Mouse (Mus musculus): Measurements from ENCODE around the gene Lrrc15.

Lrrc15 gene

GRCm38 (mm10) chr16:30244037-30244700 lies 38.9 kb downstream of the Lrrc15 start:
- in situ Hi-C loops (cut with MseI, MboI), result no loop called here

- in situ Hi-C loops (cut with MseI, MboI), result no loop called here
Observed at GRCm38 (mm10) chr16:30241623-30242022, 41.4 kb downstream of the Lrrc15 start.

- in situ Hi-C loops (cut with MseI, MboI), result loop anchor here in 1 of 2 experiments (10.0 kb wide), 1 partner anchor 504 kb away; no protein-coding TSS in a partner anchor
Observed at GRCm38 (mm10) chr16:30238791-30239190, 44.3 kb downstream of the Lrrc15 start.

- in situ Hi-C loops (cut with MseI, MboI), result loop anchor here in 1 of 2 experiments (10.0 kb wide), 1 partner anchor 501 kb away; no protein-coding TSS in a partner anchor
Observed at GRCm38 (mm10) chr16:30236091-30236699, 46.9 kb downstream of the Lrrc15 start.

GRCm38 (mm10) chr16:30235577-30235976 lies 47.5 kb downstream of the Lrrc15 start:
- in situ Hi-C loops (cut with MseI, MboI), result loop anchor here in 1 of 2 experiments (10.0 kb wide), 1 partner anchor 501 kb away; no protein-coding TSS in a partner anchor

- in situ Hi-C loops (cut with MseI, MboI), result loop anchor here in 1 of 2 experiments (10.0 kb wide), 1 partner anchor 500 kb away; no protein-coding TSS in a partner anchor
Observed at GRCm38 (mm10) chr16:30234636-30235546, 48.2 kb downstream of the Lrrc15 start.

- in situ Hi-C loops (cut with MseI, MboI), result loop anchor here in 1 of 2 experiments (10.0 kb wide), 1 partner anchor 499 kb away; no protein-coding TSS in a partner anchor
Observed at GRCm38 (mm10) chr16:30234077-30234476, 49.0 kb downstream of the Lrrc15 start.

GRCm38 (mm10) chr16:30231882-30232604 lies 51.0 kb downstream of the Lrrc15 start:
- in situ Hi-C loops (cut with MseI, MboI), result loop anchor here in 1 of 2 experiments (10.0 kb wide), 1 partner anchor 497 kb away; no protein-coding TSS in a partner anchor

- in situ Hi-C loops (cut with MseI, MboI), result loop anchor here in 1 of 2 experiments (10.0 kb wide), 1 partner anchor 493 kb away; no protein-coding TSS in a partner anchor
Observed at GRCm38 (mm10) chr16:30227352-30227751, 55.7 kb downstream of the Lrrc15 start.

GRCm38 (mm10) chr16:30221161-30221782 lies 61.8 kb downstream of the Lrrc15 start:
- in situ Hi-C loops (cut with MseI, MboI), result loop anchor here in 1 of 2 experiments (10.0 kb wide), 1 partner anchor 486 kb away; no protein-coding TSS in a partner anchor
